ENCODE assay signal across 8 mouse cellular contexts in genomic region chr2:30613574-30613973, GRCm38 (mm10). TPM values are rescaled to one million over a fixed set of nuclear protein-coding genes. Genes with fewer than 3 reads are reported as not detected.
DNase-seq lines count a peak whose midpoint lies in the region; ATAC-seq and TF ChIP-seq lines count a peak whose summit lies in the region.

No protein-coding gene starts in this region.

- H3K4me1 ChIP-seq in embryonic facial prominence, embryonic 15.5 days, result peaks cover 29% of the 10 kb centered on the region
- H3K4me1 ChIP-seq in heart, embryonic 11.5 days (ENCODE audit: control insufficient read depth, insufficient read depth, low read length), result peaks cover 8% of the 10 kb centered on the region
- H3K4me1 ChIP-seq in limb, embryonic 15.5 days, result peaks cover 32% of the 10 kb centered on the region
- peaks cover 19% of the 10 kb centered on the region for H3K4me1 ChIP-seq in midbrain, embryonic 16.5 days (ENCODE audit: control insufficient read depth, insufficient read depth, low read length)
- H3K4me1 ChIP-seq in thymus, adult 2 months (replicated peaks; ENCODE audit: control insufficient read depth, insufficient read depth, low read length), result peaks cover 9% of the 10 kb centered on the region

- no peaks in the 10 kb centered on the region for H3K27me3 ChIP-seq in embryonic facial prominence, embryonic 15.5 days
- no peaks in the 10 kb centered on the region for H3K27me3 ChIP-seq in heart, embryonic 11.5 days (ENCODE audit: control insufficient read depth, insufficient read depth, low read length)
- no peaks in the 10 kb centered on the region for H3K27me3 ChIP-seq in limb, embryonic 15.5 days
- H3K27me3 ChIP-seq in midbrain, embryonic 16.5 days (ENCODE audit: control insufficient read depth, insufficient read depth, low read depth, low read length), result no peaks in the 10 kb centered on the region
- H3K27me3 ChIP-seq in thymus, adult 2 months (ENCODE audit: control insufficient read depth, insufficient read depth, low read length), result no peaks in the 10 kb centered on the region

- TF ChIP-seq POLR2A in thymus, adult 2 months (IDR thresholded peaks at IDR 0.05; ENCODE audit: control insufficient read depth, extremely low read depth, insufficient read depth, low read length, poor library complexity), result no peak

- H3K27ac ChIP-seq in embryonic facial prominence, embryonic 15.5 days (replicated peaks), result peak overlapping the region; percentile 87
- H3K27ac ChIP-seq in heart, embryonic 11.5 days (ENCODE audit: low read depth, low read length), result peak overlapping the region; percentile 60
- H3K27ac ChIP-seq in limb, embryonic 15.5 days, result peak overlapping the region; percentile 81
- peak overlapping the region; percentile 87 for H3K27ac ChIP-seq in midbrain, embryonic 16.5 days (ENCODE audit: low read length)
- H3K27ac ChIP-seq in thymus, adult 2 months (ENCODE audit: control insufficient read depth, insufficient read depth, low read length), result no peak overlapping the region

- peak overlapping the region; percentile 49 for H3K4me2 ChIP-seq in embryonic facial prominence, embryonic 15.5 days (replicated peaks)
- peak overlapping the region; percentile 61 for H3K4me2 ChIP-seq in heart, embryonic 11.5 days
- H3K4me2 ChIP-seq in limb, embryonic 15.5 days, result peak overlapping the region; percentile 46
- H3K4me2 ChIP-seq in midbrain, embryonic 16.5 days (ENCODE audit: low read length), result peak overlapping the region; percentile 44

- H3K9me3 ChIP-seq in embryonic facial prominence, embryonic 15.5 days (replicated peaks), result no peaks in the 10 kb centered on the region
- H3K9me3 ChIP-seq in heart, embryonic 11.5 days (replicated peaks; ENCODE audit: control insufficient read depth, low read length), result no peaks in the 10 kb centered on the region
- H3K9me3 ChIP-seq in limb, embryonic 15.5 days, result no peaks in the 10 kb centered on the region
- no peaks in the 10 kb centered on the region for H3K9me3 ChIP-seq in midbrain, embryonic 16.5 days (replicated peaks; ENCODE audit: control insufficient read depth, low read length, poor library complexity, severe bottlenecking)

- DNase-seq in kidney, adult 9 months, result peak; percentile 75
- DNase-seq in testis, postnatal 10 days (ENCODE audit: low spot score), result peak; percentile 74
- DNase-seq in thymus, adult 2 months, result no peak

- TF ChIP-seq CTCF in thymus, adult 2 months (IDR thresholded peaks at IDR 0.05; ENCODE audit: borderline replicate concordance, control insufficient read depth, extremely low read depth, insufficient read depth, low read length, poor library complexity), result no peak

- 0 out of 2 replicates have a peak overlapping the region, but pooled peaks have one; percentile 7 for H3K9ac ChIP-seq in embryonic facial prominence, embryonic 15.5 days
- peak overlapping the region; percentile 71 for H3K9ac ChIP-seq in heart, embryonic 11.5 days (ENCODE audit: low read depth, low read length)
- H3K9ac ChIP-seq in limb, embryonic 15.5 days, result peak overlapping the region; percentile 18; the same call in 1 of the 2 replicates
- H3K9ac ChIP-seq in midbrain, embryonic 16.5 days (ENCODE audit: low read depth, low read length), result peak overlapping the region; percentile 59

- no peaks in the 10 kb centered on the region for H3K36me3 ChIP-seq in embryonic facial prominence, embryonic 15.5 days
- no peaks in the 10 kb centered on the region for H3K36me3 ChIP-seq in heart, embryonic 11.5 days (ENCODE audit: control insufficient read depth, insufficient read depth, low read length)
- H3K36me3 ChIP-seq in limb, embryonic 15.5 days, result no peaks in the 10 kb centered on the region
- no peaks in the 10 kb centered on the region for H3K36me3 ChIP-seq in midbrain, embryonic 16.5 days (ENCODE audit: control insufficient read depth, insufficient read depth, low read length)
- H3K36me3 ChIP-seq in thymus, adult 2 months (ENCODE audit: control insufficient read depth, insufficient read depth, low read length), result no peaks in the 10 kb centered on the region

- H3K4me3 ChIP-seq in embryonic facial prominence, embryonic 15.5 days (replicated peaks), result peak overlapping the region; percentile 30
- H3K4me3 ChIP-seq in heart, embryonic 11.5 days (ENCODE audit: low read depth, low read length), result peak overlapping the region; percentile 20
- peak overlapping the region; percentile 25 for H3K4me3 ChIP-seq in limb, embryonic 15.5 days
- peak overlapping the region; percentile 12; the same call in 1 of the 2 replicates for H3K4me3 ChIP-seq in midbrain, embryonic 16.5 days (ENCODE audit: low read depth, low read length)
- no peak overlapping the region for H3K4me3 ChIP-seq in thymus, adult 2 months (ENCODE audit: control insufficient read depth, insufficient read depth, low read length)

- ATAC-seq in cerebellum, adult (ENCODE audit: insufficient number of reproducible peaks, low FRiP score, low TSS enrichment), result 0 out of 2 replicates have a peak, but pooled peaks have one; percentile 27
- ATAC-seq in embryonic facial prominence, embryonic 15.5 days (ENCODE audit: insufficient number of reproducible peaks, low FRiP score, low TSS enrichment, low read depth), result 0 out of 2 replicates have a peak, but pooled peaks have one; percentile 25
- no peak for ATAC-seq in heart, embryonic 11.5 days (replicated peaks; ENCODE audit: insufficient number of reproducible peaks, low FRiP score, low TSS enrichment)
- no peak for ATAC-seq in limb, embryonic 15.5 days (ENCODE audit: insufficient number of reproducible peaks, low FRiP score, low TSS enrichment, low read depth)
- ATAC-seq in midbrain, embryonic 16.5 days, result peak; percentile 78

- under 1% methylated on average over 18 of the region's 18 CpGs for WGBS in embryonic facial prominence, embryonic 15.5 days
- 3% methylated on average over 18 of the region's 18 CpGs for WGBS in heart, embryonic 11.5 days (ENCODE audit: insufficient replicate concordance)
- WGBS in limb, embryonic 15.5 days, result 2% methylated on average over 18 of the region's 18 CpGs
- WGBS in midbrain, embryonic 16.5 days, result 0% methylated on average over 18 of the region's 18 CpGs
- WGBS in thymus, adult 2 months, result 70% methylated on average over 18 of the region's 18 CpGs

RNA-seq across cellular contexts. Expression of gene Cstad, which starts 18.7 kb away (rescaled TPM):
- polyA plus RNA-seq in embryonic facial prominence, embryonic 15.5 days (2015; fragmentation: Nextera tagmentation; extraction: Ambion mirVana), result 1.8 and 3.2 TPM in 2 replicates
- 1.7 and 2.4 TPM in 2 replicates for polyA plus RNA-seq in heart, embryonic 11.5 days (2014; fragmentation: Nextera tagmentation; extraction: Ambion mirVana)
- polyA plus RNA-seq in limb, embryonic 15.5 days (2015; fragmentation: Nextera tagmentation; extraction: Ambion mirVana), result 2.0 and 2.2 TPM in 2 replicates
- 0.62 TPM in 2 replicates for polyA plus RNA-seq in midbrain, embryonic 16.5 days (2015; fragmentation: Nextera tagmentation; extraction: Ambion mirVana)
- 1.7 and 2.9 TPM in 2 replicates for polyA plus RNA-seq in thymus, adult 2 months (2012; rRNA removed)

Comparison
In these comparisons a context has a peak if more than half of its experiments do, and no peak if none do; other contexts are left out.
1. ATAC-seq: peak in cerebellum, adult (single experiment), embryonic facial prominence, embryonic 15.5 days (single experiment) and midbrain, embryonic 16.5 days (single experiment); none in heart, embryonic 11.5 days (single experiment) and limb, embryonic 15.5 days (single experiment).
2. H3K9ac ChIP-seq: peak in every context shown above with its lines; median percentile 71 in heart, embryonic 11.5 days; 59 in midbrain, embryonic 16.5 days; 18 in limb, embryonic 15.5 days; 7 in embryonic facial prominence, embryonic 15.5 days.
3. Peak in every context shown above with its lines, with median percentiles within 50 percentile points of each other: H3K4me2 ChIP-seq.